Mouse (Mus musculus): ENCODE results near the gene Pigv. TPM values are rescaled to one million over a fixed set of nuclear protein-coding genes. Genes with fewer than 3 reads are reported as not detected.

The Pigv gene
- polyA plus RNA-seq, 1 experiment from 2014 or later = 6.7 TPM

GRCm38 (mm10) chr4:133645195-133645594 lies 27.3 kb downstream of the Pigv start:
- Histone ChIP-seq H3K27ac (ENCODE audit: low read length) (no peak overlapping the region), H3K36me3 (ENCODE audit: control insufficient read depth, insufficient read depth) (no peaks in the 10 kb centered on the region), H3K27me3 (ENCODE audit: control insufficient read depth, insufficient read depth, low read depth, low read length) (no peaks in the 10 kb centered on the region), H3K9ac (ENCODE audit: low read depth, low read length) (no peak overlapping the region), H3K4me2 (ENCODE audit: low read depth, low read length) (no peak overlapping the region), H3K4me1 (ENCODE audit: control insufficient read depth, low read depth, low read length) (peaks cover 3% of the 10 kb centered on the region), H3K4me3 (ENCODE audit: low read depth, low read length) (no peak overlapping the region), H3K9me3 (replicated peaks; ENCODE audit: control insufficient read depth, low read length) (no peaks in the 10 kb centered on the region)
- WGBS (ENCODE audit: insufficient replicate concordance) = 75% methylated on average over 3 of the region's 3 CpGs
- no peak for ATAC-seq (ENCODE audit: low read depth)

- Histone ChIP-seq H3K27ac (ENCODE audit: low read length) (no peak overlapping the region), H3K4me1 (ENCODE audit: control insufficient read depth, low read depth, low read length) (peaks cover 21% of the 10 kb centered on the region), H3K4me2 (ENCODE audit: low read depth, low read length) (peak overlapping the region; percentile 95), H3K4me3 (ENCODE audit: low read depth, low read length) (no peak overlapping the region; the same call in 1 of the 2 replicates), H3K9me3 (replicated peaks; ENCODE audit: control insufficient read depth, low read length) (no peaks in the 10 kb centered on the region), H3K27me3 (ENCODE audit: control insufficient read depth, insufficient read depth, low read depth, low read length) (no peaks in the 10 kb centered on the region), H3K9ac (ENCODE audit: low read depth, low read length) (no peak overlapping the region), H3K36me3 (ENCODE audit: control insufficient read depth, insufficient read depth) (no peaks in the 10 kb centered on the region)
- ATAC-seq (ENCODE audit: low read depth) = no peak
- 65% methylated on average over 5 of the region's 5 CpGs for WGBS (ENCODE audit: insufficient replicate concordance)
Measured at GRCm38 (mm10) chr4:133634043-133634410, 38.4 kb downstream of the Pigv start.

GRCm38 (mm10) chr4:133633332-133634042 lies 39.0 kb downstream of the Pigv start:
- H3K36me3 ChIP-seq (ENCODE audit: control insufficient read depth, insufficient read depth) = no peaks in the 10 kb centered on the region
- peak overlapping the region; percentile 91 for H3K9ac ChIP-seq (ENCODE audit: low read depth, low read length)
- ATAC-seq (ENCODE audit: low read depth) = peak; percentile 85
- no peaks in the 10 kb centered on the region for H3K27me3 ChIP-seq (ENCODE audit: control insufficient read depth, insufficient read depth, low read depth, low read length)
- H3K4me2 ChIP-seq (ENCODE audit: low read depth, low read length) = peak overlapping the region; percentile 95
- H3K4me3 ChIP-seq (ENCODE audit: low read depth, low read length) = peak overlapping the region; percentile 81
- 9% methylated on average over 38 of the region's 47 CpGs for WGBS (ENCODE audit: insufficient replicate concordance)
- no peaks in the 10 kb centered on the region for H3K9me3 ChIP-seq (replicated peaks; ENCODE audit: control insufficient read depth, low read length)
- H3K4me1 ChIP-seq (ENCODE audit: control insufficient read depth, low read depth, low read length) = peaks cover 21% of the 10 kb centered on the region
- H3K27ac ChIP-seq (ENCODE audit: low read length) = peak overlapping the region; percentile 68

- peak overlapping the region; percentile 68 for H3K27ac ChIP-seq (ENCODE audit: low read length)
- no peaks in the 10 kb centered on the region for H3K36me3 ChIP-seq (ENCODE audit: control insufficient read depth, insufficient read depth)
- H3K4me1 ChIP-seq (ENCODE audit: control insufficient read depth, low read depth, low read length) = peaks cover 21% of the 10 kb centered on the region
- H3K27me3 ChIP-seq (ENCODE audit: control insufficient read depth, insufficient read depth, low read depth, low read length) = no peaks in the 10 kb centered on the region
- H3K4me2 ChIP-seq (ENCODE audit: low read depth, low read length) = peak overlapping the region; percentile 95
- peak overlapping the region; percentile 81 for H3K4me3 ChIP-seq (ENCODE audit: low read depth, low read length)
- ATAC-seq (ENCODE audit: low read depth) = peak; percentile 68
- WGBS (ENCODE audit: insufficient replicate concordance) = 3% methylated on average over 62 of the region's 69 CpGs
- peak overlapping the region; percentile 91 for H3K9ac ChIP-seq (ENCODE audit: low read depth, low read length)
- H3K9me3 ChIP-seq (replicated peaks; ENCODE audit: control insufficient read depth, low read length) = no peaks in the 10 kb centered on the region
Measured at GRCm38 (mm10) chr4:133632483-133633327, 39.7 kb downstream of the Pigv start.

GRCm38 (mm10) chr4:133631769-133632411 lies 40.6 kb downstream of the Pigv start:
- no peak overlapping the region for H3K27ac ChIP-seq (ENCODE audit: low read length)
- H3K4me3 ChIP-seq (ENCODE audit: low read depth, low read length) = peak overlapping the region; percentile 81
- no peaks in the 10 kb centered on the region for H3K36me3 ChIP-seq (ENCODE audit: control insufficient read depth, insufficient read depth)
- H3K4me2 ChIP-seq (ENCODE audit: low read depth, low read length) = peak overlapping the region; percentile 95
- 48% methylated on average over 9 of the region's 9 CpGs for WGBS (ENCODE audit: insufficient replicate concordance)
- H3K4me1 ChIP-seq (ENCODE audit: control insufficient read depth, low read depth, low read length) = peaks cover 21% of the 10 kb centered on the region
- H3K9ac ChIP-seq (ENCODE audit: low read depth, low read length) = peak overlapping the region; percentile 91
- H3K27me3 ChIP-seq (ENCODE audit: control insufficient read depth, insufficient read depth, low read depth, low read length) = no peaks in the 10 kb centered on the region
- no peaks in the 10 kb centered on the region for H3K9me3 ChIP-seq (replicated peaks; ENCODE audit: control insufficient read depth, low read length)
- no peak for ATAC-seq (ENCODE audit: low read depth)

- no peak for ATAC-seq (ENCODE audit: low read depth)
- Histone ChIP-seq H3K4me2 (ENCODE audit: low read depth, low read length) (peak overlapping the region; percentile 95), H3K9ac (ENCODE audit: low read depth, low read length) (no peak overlapping the region), H3K4me1 (ENCODE audit: control insufficient read depth, low read depth, low read length) (peaks cover 23% of the 10 kb centered on the region), H3K27ac (ENCODE audit: low read length) (0 out of 2 replicates have a peak overlapping the region, but pooled peaks have one; percentile 11), H3K4me3 (ENCODE audit: low read depth, low read length) (peak overlapping the region; percentile 11), H3K36me3 (ENCODE audit: control insufficient read depth, insufficient read depth) (no peaks in the 10 kb centered on the region), H3K9me3 (replicated peaks; ENCODE audit: control insufficient read depth, low read length) (no peaks in the 10 kb centered on the region), H3K27me3 (ENCODE audit: control insufficient read depth, insufficient read depth, low read depth, low read length) (no peaks in the 10 kb centered on the region)
- WGBS (ENCODE audit: insufficient replicate concordance) = 63% methylated on average over 14 of the region's 14 CpGs
Measured at GRCm38 (mm10) chr4:133631071-133631768, 41.2 kb downstream of the Pigv start.

- Histone ChIP-seq H3K36me3 (ENCODE audit: control insufficient read depth, insufficient read depth) (no peaks in the 10 kb centered on the region), H3K27me3 (ENCODE audit: control insufficient read depth, insufficient read depth, low read depth, low read length) (no peaks in the 10 kb centered on the region), H3K27ac (ENCODE audit: low read length) (0 out of 2 replicates have a peak overlapping the region, but pooled peaks have one; percentile 11), H3K4me3 (ENCODE audit: low read depth, low read length) (no peak overlapping the region), H3K4me2 (ENCODE audit: low read depth, low read length) (no peak overlapping the region), H3K9me3 (replicated peaks; ENCODE audit: control insufficient read depth, low read length) (no peaks in the 10 kb centered on the region), H3K9ac (ENCODE audit: low read depth, low read length) (no peak overlapping the region), H3K4me1 (ENCODE audit: control insufficient read depth, low read depth, low read length) (peaks cover 30% of the 10 kb centered on the region)
- 73% methylated on average over 8 of the region's 8 CpGs for WGBS (ENCODE audit: insufficient replicate concordance)
- ATAC-seq (ENCODE audit: low read depth) = no peak
Measured at GRCm38 (mm10) chr4:133630326-133630920, 42.0 kb downstream of the Pigv start.

- Histone ChIP-seq H3K4me3 (ENCODE audit: low read depth, low read length) (no peak overlapping the region), H3K27ac (ENCODE audit: low read length) (no peak overlapping the region), H3K27me3 (ENCODE audit: control insufficient read depth, insufficient read depth, low read depth, low read length) (no peaks in the 10 kb centered on the region), H3K9me3 (replicated peaks; ENCODE audit: control insufficient read depth, low read length) (no peaks in the 10 kb centered on the region), H3K9ac (ENCODE audit: low read depth, low read length) (no peak overlapping the region), H3K36me3 (ENCODE audit: control insufficient read depth, insufficient read depth) (no peaks in the 10 kb centered on the region), H3K4me1 (ENCODE audit: control insufficient read depth, low read depth, low read length) (peaks cover 42% of the 10 kb centered on the region), H3K4me2 (ENCODE audit: low read depth, low read length) (no peak overlapping the region)
- ATAC-seq (ENCODE audit: low read depth) = no peak
- WGBS (ENCODE audit: insufficient replicate concordance) = 54% methylated on average over 7 of the region's 7 CpGs
Measured at GRCm38 (mm10) chr4:133629191-133629590, 43.3 kb downstream of the Pigv start.

Measured in liver, embryonic 16.5 days (tissue).